Mouse (Mus musculus) kidney, adult 11 months (tissue): ENCODE results near the gene Tpk1.

Source experiments
- DNase-seq: peaks from one replicate; pipeline ENCODE4 v3.0.0; 2022

The Tpk1 gene

GRCm38 (mm10) chr6:43424978-43425377, 241.1 kb downstream of the Tpk1 start:
- DNase-seq = no peak

- DNase-seq = no peak
These were observed 245.6 kb downstream of the Tpk1 start for GRCm38 (mm10) chr6:43420358-43420979.

GRCm38 (mm10) chr6:43408949-43409348, 257.1 kb downstream of the Tpk1 start:
- DNase-seq = no peak

GRCm38 (mm10) chr6:43403076-43403475, 263.0 kb downstream of the Tpk1 start:
- no peak for DNase-seq

- no peak for DNase-seq
These were observed 263.7 kb downstream of the Tpk1 start for GRCm38 (mm10) chr6:43402219-43402997.

- no peak for DNase-seq
These were observed 269.7 kb downstream of the Tpk1 start for GRCm38 (mm10) chr6:43396426-43396825.

- no peak for DNase-seq
These were observed 270.5 kb downstream of the Tpk1 start for GRCm38 (mm10) chr6:43395538-43395937.

GRCm38 (mm10) chr6:43391358-43391757, 274.7 kb downstream of the Tpk1 start:
- no peak for DNase-seq

GRCm38 (mm10) chr6:43387273-43387672, 278.8 kb downstream of the Tpk1 start:
- DNase-seq = no peak

- no peak for DNase-seq
These were observed 281.2 kb downstream of the Tpk1 start for GRCm38 (mm10) chr6:43384841-43385240.

- DNase-seq = no peak
These were observed 281.8 kb downstream of the Tpk1 start for GRCm38 (mm10) chr6:43384304-43384703.

GRCm38 (mm10) chr6:43382750-43383149, 283.3 kb downstream of the Tpk1 start:
- no peak for DNase-seq

GRCm38 (mm10) chr6:43382284-43382683, 283.8 kb downstream of the Tpk1 start:
- DNase-seq = no peak

GRCm38 (mm10) chr6:43373206-43373605, 292.9 kb downstream of the Tpk1 start:
- DNase-seq = no peak

GRCm38 (mm10) chr6:43367434-43367945, 298.6 kb downstream of the Tpk1 start:
- no peak for DNase-seq

- no peak for DNase-seq
These were observed 299.1 kb downstream of the Tpk1 start for GRCm38 (mm10) chr6:43366952-43367351.

GRCm38 (mm10) chr6:43363917-43364316, 302.2 kb downstream of the Tpk1 start:
- DNase-seq = no peak

- no peak for DNase-seq
These were observed 302.7 kb downstream of the Tpk1 start for GRCm38 (mm10) chr6:43363291-43363820.

- no peak for DNase-seq
These were observed 304.8 kb downstream of the Tpk1 start for GRCm38 (mm10) chr6:43361248-43361647.

GRCm38 (mm10) chr6:43360214-43360613, 305.9 kb downstream of the Tpk1 start:
- no peak for DNase-seq

- no peak for DNase-seq
These were observed 311.4 kb downstream of the Tpk1 start for GRCm38 (mm10) chr6:43354562-43355241.

- no peak for DNase-seq
These were observed 312.6 kb downstream of the Tpk1 start for GRCm38 (mm10) chr6:43353446-43353845.

GRCm38 (mm10) chr6:43349083-43349482, 317.0 kb downstream of the Tpk1 start:
- no peak for DNase-seq
